Mouse (Mus musculus) bone marrow, adult 2 months (tissue): ENCODE measurements around the gene Hist2h2ab.

Source experiments
- CTCF ChIP-seq: fragments of 200-500 bp; IDR thresholded peaks from 2 replicates; pipeline ENCODE4 v1.5.1; 2011; ENCODE audit warnings: low read length, control low read depth; ENCODE audit not compliant: control insufficient read depth, insufficient read depth
- POLR2A ChIP-seq: fragments of 200-500 bp; IDR thresholded peaks from 2 replicates; pipeline ENCODE4 v1.6.1; 2011; ENCODE audit warnings: low read depth, mild to moderate bottlenecking, control low read depth, low read length, borderline replicate concordance; ENCODE audit not compliant: control insufficient read depth

GRCm38 (mm10) chr3:96226695-96227648 is 7.3 kb downstream of the Hist2h2ab start:
- no peak for TF ChIP-seq CTCF
- TF ChIP-seq POLR2A, result no peak
